Mouse (Mus musculus): ENCODE results near the gene Mex3d. TPM values are rescaled to one million over a fixed set of nuclear protein-coding genes. Genes with fewer than 3 reads are reported as not detected.

Gene Mex3d
- polyA plus RNA-seq, 1 experiment from 2014 or later = 6.7 TPM

GRCm38 (mm10) chr10:80363734-80364133 is 23.7 kb downstream of the Mex3d start:
- Histone ChIP-seq H3K27me3 (replicated peaks; ENCODE audit: control insufficient read depth, insufficient read depth, low read length) (peaks cover 14% of the 10 kb centered on the region), H3K27ac (ENCODE audit: low read depth) (no peak overlapping the region), H3K9ac (ENCODE audit: low read length) (no peak overlapping the region), H3K4me2 (ENCODE audit: low read length) (no peak overlapping the region), H3K9me3 (ENCODE audit: control insufficient read depth, low read length) (no peaks in the 10 kb centered on the region), H3K4me3 (ENCODE audit: low read depth, low read length) (no peak overlapping the region), H3K36me3 (ENCODE audit: control insufficient read depth, insufficient read depth, low read length) (no peaks in the 10 kb centered on the region), H3K4me1 (replicated peaks; ENCODE audit: control insufficient read depth, insufficient read depth, low read length) (no peaks in the 10 kb centered on the region)
- DNase-seq (ENCODE audit: low spot score) = no peak
- ATAC-seq (replicated peaks; ENCODE audit: low FRiP score, low TSS enrichment, low read depth) = no peak
- WGBS = 49% methylated on average over 6 of the region's 6 CpGs

GRCm38 (mm10) chr10:80357994-80358639 is 29.3 kb downstream of the Mex3d start:
- Histone ChIP-seq H3K4me3 (ENCODE audit: low read depth, low read length) (peak overlapping the region; percentile 25), H3K9me3 (ENCODE audit: control insufficient read depth, low read length) (no peaks in the 10 kb centered on the region), H3K4me2 (ENCODE audit: low read length) (peak overlapping the region; percentile 40), H3K9ac (ENCODE audit: low read length) (no peak overlapping the region), H3K27me3 (replicated peaks; ENCODE audit: control insufficient read depth, insufficient read depth, low read length) (peaks cover 52% of the 10 kb centered on the region), H3K36me3 (ENCODE audit: control insufficient read depth, insufficient read depth, low read length) (no peaks in the 10 kb centered on the region), H3K4me1 (replicated peaks; ENCODE audit: control insufficient read depth, insufficient read depth, low read length) (peaks cover 10% of the 10 kb centered on the region; the same call in 1 of the 2 replicates), H3K27ac (ENCODE audit: low read depth) (no peak overlapping the region)
- peak; percentile 59 for ATAC-seq (replicated peaks; ENCODE audit: low FRiP score, low TSS enrichment, low read depth)
- DNase-seq (ENCODE audit: low spot score) = no peak
- WGBS = 6% methylated on average over 31 of the region's 31 CpGs

GRCm38 (mm10) chr10:80357336-80357735 is 30.1 kb downstream of the Mex3d start:
- no peak overlapping the region for H3K27ac ChIP-seq (ENCODE audit: low read depth)
- WGBS = 26% methylated on average over 7 of the region's 7 CpGs
- H3K27me3 ChIP-seq (replicated peaks; ENCODE audit: control insufficient read depth, insufficient read depth, low read length) = peaks cover 58% of the 10 kb centered on the region
- no peaks in the 10 kb centered on the region for H3K9me3 ChIP-seq (ENCODE audit: control insufficient read depth, low read length)
- peak overlapping the region; percentile 40 for H3K4me2 ChIP-seq (ENCODE audit: low read length)
- ATAC-seq (replicated peaks; ENCODE audit: low FRiP score, low TSS enrichment, low read depth) (peak; percentile 25; the same call in 1 of the 2 replicates), DNase-seq (ENCODE audit: low spot score) (no peak)
- peaks cover 10% of the 10 kb centered on the region; the same call in 1 of the 2 replicates for H3K4me1 ChIP-seq (replicated peaks; ENCODE audit: control insufficient read depth, insufficient read depth, low read length)
- no peaks in the 10 kb centered on the region for H3K36me3 ChIP-seq (ENCODE audit: control insufficient read depth, insufficient read depth, low read length)
- H3K9ac ChIP-seq (ENCODE audit: low read length) = no peak overlapping the region
- H3K4me3 ChIP-seq (ENCODE audit: low read depth, low read length) = no peak overlapping the region

- H3K9ac ChIP-seq (ENCODE audit: low read length) = no peak overlapping the region
- no peaks in the 10 kb centered on the region for H3K9me3 ChIP-seq (ENCODE audit: control insufficient read depth, low read length)
- WGBS = 2% methylated on average over 34 of the region's 34 CpGs
- peak overlapping the region; percentile 32 for H3K4me3 ChIP-seq (ENCODE audit: low read depth, low read length)
- H3K4me2 ChIP-seq (ENCODE audit: low read length) = peak overlapping the region; percentile 44
- no peak for ATAC-seq (replicated peaks; ENCODE audit: low FRiP score, low TSS enrichment, low read depth)
- H3K27me3 ChIP-seq (replicated peaks; ENCODE audit: control insufficient read depth, insufficient read depth, low read length) = peaks cover 64% of the 10 kb centered on the region
- H3K27ac ChIP-seq (ENCODE audit: low read depth) = no peak overlapping the region
- no peak for DNase-seq (ENCODE audit: low spot score)
- H3K4me1 ChIP-seq (replicated peaks; ENCODE audit: control insufficient read depth, insufficient read depth, low read length) = peaks cover 10% of the 10 kb centered on the region; the same call in 1 of the 2 replicates
- H3K36me3 ChIP-seq (ENCODE audit: control insufficient read depth, insufficient read depth, low read length) = no peaks in the 10 kb centered on the region
These were observed 30.7 kb downstream of the Mex3d start for GRCm38 (mm10) chr10:80356737-80357136.

- H3K9ac ChIP-seq (ENCODE audit: low read length) = 0 out of 2 replicates have a peak within 1 kb of the TSS, but pooled peaks have one; percentile 10
- 1% methylated on average over 53 of the region's 53 CpGs for WGBS
- H3K4me2 ChIP-seq (ENCODE audit: low read length) = peak within 1 kb of the TSS; percentile 44
- H3K36me3 ChIP-seq (ENCODE audit: control insufficient read depth, insufficient read depth, low read length) = no peaks in the 10 kb centered on the region
- no peaks in the 10 kb centered on the region for H3K9me3 ChIP-seq (ENCODE audit: control insufficient read depth, low read length)
- DNase-seq (ENCODE audit: low spot score) = no peak
- peak within 1 kb of the TSS; percentile 32 for H3K4me3 ChIP-seq (ENCODE audit: low read depth, low read length)
- peaks cover 70% of the 10 kb centered on the region for H3K27me3 ChIP-seq (replicated peaks; ENCODE audit: control insufficient read depth, insufficient read depth, low read length)
- ATAC-seq (replicated peaks; ENCODE audit: low FRiP score, low TSS enrichment, low read depth) = no peak
- peaks cover 10% of the 10 kb centered on the region; the same call in 1 of the 2 replicates for H3K4me1 ChIP-seq (replicated peaks; ENCODE audit: control insufficient read depth, insufficient read depth, low read length)
- no peak within 1 kb of the TSS for H3K27ac ChIP-seq (ENCODE audit: low read depth)
These were observed 31.3 kb downstream of the Mex3d start, which contains the start of gene Plk5 for GRCm38 (mm10) chr10:80356001-80356682. Gene Plk5 (plus strand): TSS chr10:80356459.

GRCm38 (mm10) chr10:80355431-80355830 is 32.0 kb downstream of the Mex3d start:
- no peaks in the 10 kb centered on the region for H3K36me3 ChIP-seq (ENCODE audit: control insufficient read depth, insufficient read depth, low read length)
- DNase-seq (ENCODE audit: low spot score) (no peak), ATAC-seq (replicated peaks; ENCODE audit: low FRiP score, low TSS enrichment, low read depth) (no peak)
- H3K27ac ChIP-seq (ENCODE audit: low read depth) = no peak overlapping the region
- 16% methylated on average over 8 of the region's 9 CpGs for WGBS
- H3K9me3 ChIP-seq (ENCODE audit: control insufficient read depth, low read length) = no peaks in the 10 kb centered on the region
- H3K27me3 ChIP-seq (replicated peaks; ENCODE audit: control insufficient read depth, insufficient read depth, low read length) = peaks cover 76% of the 10 kb centered on the region
- H3K9ac ChIP-seq (ENCODE audit: low read length) = no peak overlapping the region
- no peak overlapping the region for H3K4me3 ChIP-seq (ENCODE audit: low read depth, low read length)
- H3K4me2 ChIP-seq (ENCODE audit: low read length) = no peak overlapping the region
- peaks cover 10% of the 10 kb centered on the region; the same call in 1 of the 2 replicates for H3K4me1 ChIP-seq (replicated peaks; ENCODE audit: control insufficient read depth, insufficient read depth, low read length)

- no peaks in the 10 kb centered on the region for H3K9me3 ChIP-seq (ENCODE audit: control insufficient read depth, low read length)
- H3K36me3 ChIP-seq (ENCODE audit: control insufficient read depth, insufficient read depth, low read length) = no peaks in the 10 kb centered on the region
- no peak for ATAC-seq (replicated peaks; ENCODE audit: low FRiP score, low TSS enrichment, low read depth)
- H3K4me3 ChIP-seq (ENCODE audit: low read depth, low read length) = no peak overlapping the region
- H3K27ac ChIP-seq (ENCODE audit: low read depth) = no peak overlapping the region
- 68% methylated on average over 8 of the region's 8 CpGs for WGBS
- DNase-seq (ENCODE audit: low spot score) = no peak
- no peak overlapping the region for H3K4me2 ChIP-seq (ENCODE audit: low read length)
- no peak overlapping the region for H3K9ac ChIP-seq (ENCODE audit: low read length)
- peaks cover 83% of the 10 kb centered on the region for H3K27me3 ChIP-seq (replicated peaks; ENCODE audit: control insufficient read depth, insufficient read depth, low read length)
- H3K4me1 ChIP-seq (replicated peaks; ENCODE audit: control insufficient read depth, insufficient read depth, low read length) = peaks cover 19% of the 10 kb centered on the region
These were observed 34.7 kb downstream of the Mex3d start for GRCm38 (mm10) chr10:80352727-80353126.

- peaks cover 83% of the 10 kb centered on the region for H3K27me3 ChIP-seq (replicated peaks; ENCODE audit: control insufficient read depth, insufficient read depth, low read length)
- DNase-seq (ENCODE audit: low spot score) = no peak
- no peak overlapping the region for H3K27ac ChIP-seq (ENCODE audit: low read depth)
- no peaks in the 10 kb centered on the region for H3K9me3 ChIP-seq (ENCODE audit: control insufficient read depth, low read length)
- H3K36me3 ChIP-seq (ENCODE audit: control insufficient read depth, insufficient read depth, low read length) = no peaks in the 10 kb centered on the region
- peaks cover 23% of the 10 kb centered on the region for H3K4me1 ChIP-seq (replicated peaks; ENCODE audit: control insufficient read depth, insufficient read depth, low read length)
- ATAC-seq (replicated peaks; ENCODE audit: low FRiP score, low TSS enrichment, low read depth) = no peak
- WGBS = 29% methylated on average over 11 of the region's 11 CpGs
- no peak overlapping the region for H3K9ac ChIP-seq (ENCODE audit: low read length)
- no peak overlapping the region for H3K4me3 ChIP-seq (ENCODE audit: low read depth, low read length)
- H3K4me2 ChIP-seq (ENCODE audit: low read length) = no peak overlapping the region
These were observed 35.6 kb downstream of the Mex3d start for GRCm38 (mm10) chr10:80351896-80352295.
